Mouse (Mus musculus) yolk sac, embryonic 10.5 days (tissue): ENCODE results near the gene Mrpl45.

Source experiments
- DNase-seq: peaks from one replicate; pipeline ENCODE4 v3.0.0-alpha.2; 2017; ENCODE audit warnings: low spot score

The Mrpl45 gene

GRCm38 (mm10) chr11:97333896-97334295 is 18.4 kb downstream of the Mrpl45 start:
- no peak for DNase-seq

DNA sequence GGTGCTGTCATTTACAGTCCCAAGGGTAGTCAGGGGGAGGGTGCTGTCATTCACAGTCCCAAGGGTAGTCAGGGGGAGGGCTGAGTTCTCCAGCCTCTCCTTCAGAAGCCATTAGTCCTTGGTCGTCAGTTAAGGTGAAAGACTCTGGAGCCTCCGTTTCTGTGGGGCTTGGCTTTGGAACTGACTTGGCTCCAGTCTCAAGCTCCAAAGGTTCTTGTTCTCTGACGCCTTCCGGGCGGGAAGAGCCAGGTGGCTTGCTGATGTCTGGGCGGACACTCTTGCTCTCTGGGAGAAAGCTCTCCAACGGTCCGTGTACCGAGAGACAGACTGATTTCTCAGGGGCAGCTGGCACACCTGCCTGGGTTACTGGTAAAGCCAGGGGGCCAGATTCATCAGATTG is 18.9 kb downstream of the Mrpl45 start:
- DNase-seq: no peak

- no peak for DNase-seq
Measured at GRCm38 (mm10) chr11:97336238-97336637, 20.7 kb downstream of the Mrpl45 start.

DNA sequence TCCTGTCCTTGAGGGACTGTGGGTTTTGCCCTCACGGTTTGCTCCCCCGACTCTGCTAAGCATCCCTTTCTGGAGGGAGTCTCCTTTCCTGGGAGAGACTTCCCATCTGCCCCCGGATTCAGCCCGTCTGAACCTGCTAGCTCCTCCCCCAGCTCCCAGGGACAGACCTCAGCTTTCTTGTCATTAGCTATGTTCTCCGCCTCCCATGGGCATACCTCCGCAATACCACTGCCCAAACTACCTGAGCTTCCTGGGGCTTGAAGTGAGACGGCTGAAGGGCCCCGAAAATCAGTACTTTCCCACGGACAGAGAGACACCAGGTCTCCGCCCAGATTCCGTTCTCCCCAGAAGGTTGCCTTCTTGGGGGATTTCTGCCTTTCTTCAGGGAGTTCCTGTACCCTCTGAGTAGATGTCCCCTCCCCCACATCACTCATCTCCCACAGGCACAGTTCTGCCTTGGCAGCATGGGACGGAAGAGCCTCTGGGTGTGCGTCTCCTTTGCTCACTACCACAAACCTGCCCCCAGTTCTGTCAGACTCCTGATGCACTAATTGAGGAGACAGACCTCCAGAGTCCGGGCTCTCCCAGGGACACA is 21.3 kb downstream of the Mrpl45 start:
- DNase-seq: no peak

DNA sequence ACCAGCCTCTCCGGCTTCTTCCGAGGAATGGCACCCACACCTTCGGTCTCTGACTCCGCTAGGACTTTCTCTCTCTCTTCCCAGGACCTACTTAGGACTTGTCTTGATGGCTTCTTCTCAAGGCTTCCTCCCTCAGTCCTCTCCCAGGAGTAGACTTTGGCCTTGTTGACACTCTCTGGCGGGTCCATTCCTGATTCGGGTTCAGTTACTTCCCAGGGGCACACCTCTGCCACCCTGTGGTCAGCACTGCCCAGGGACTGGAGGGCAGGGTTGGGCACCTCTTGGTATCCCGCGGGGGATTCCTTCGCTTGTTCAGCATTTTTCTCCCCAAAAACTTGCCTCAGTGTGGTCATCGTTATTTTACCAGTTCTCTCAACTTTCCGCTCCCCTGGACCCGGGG is 21.8 kb downstream of the Mrpl45 start:
- DNase-seq: no peak

- DNase-seq: no peak
Measured at GRCm38 (mm10) chr11:97338302-97338976, 22.9 kb downstream of the Mrpl45 start.

DNA sequence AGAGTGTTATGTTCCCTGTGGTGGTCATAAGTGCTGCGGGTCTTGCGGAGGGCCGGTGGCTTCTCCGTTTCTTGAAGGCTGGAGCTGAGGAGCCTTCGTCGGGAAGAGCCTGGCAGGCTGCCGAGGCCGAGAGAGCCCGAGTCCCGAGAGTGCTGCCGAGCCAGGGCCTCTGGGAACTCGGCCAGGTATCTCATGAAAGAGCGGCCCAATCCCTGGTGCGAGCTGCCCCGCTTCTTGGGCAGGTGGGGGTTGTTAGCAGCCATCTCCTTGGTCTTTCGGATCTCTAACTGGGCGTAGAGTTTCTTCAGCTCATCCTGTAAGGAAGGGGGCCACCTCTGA is 23.4 kb downstream of the Mrpl45 start:
- no peak for DNase-seq

DNA sequence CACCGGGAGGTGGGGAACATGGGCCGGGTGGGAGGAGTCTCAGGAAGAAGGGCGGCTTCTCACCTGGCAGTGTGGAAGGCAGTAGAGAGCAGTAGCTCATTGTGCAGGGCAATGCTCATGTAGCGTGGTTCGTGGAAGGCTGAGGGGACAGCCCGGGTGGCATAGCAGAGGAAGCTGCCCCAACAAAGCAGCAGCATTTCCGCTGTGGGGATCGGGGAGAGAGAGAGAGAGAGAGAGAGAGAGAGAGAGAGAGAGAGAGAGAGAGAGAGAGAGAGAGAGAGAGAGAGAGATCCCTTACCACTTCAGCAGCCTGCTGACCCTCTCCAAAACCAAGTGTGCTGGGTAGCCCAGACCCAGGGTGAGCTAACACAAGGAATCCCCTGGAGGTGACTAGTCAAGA is 27.7 kb downstream of the Mrpl45 start:
- no peak for DNase-seq

GRCm38 (mm10) chr11:97343619-97344018 is 28.1 kb downstream of the Mrpl45 start:
- no peak for DNase-seq

DNA sequence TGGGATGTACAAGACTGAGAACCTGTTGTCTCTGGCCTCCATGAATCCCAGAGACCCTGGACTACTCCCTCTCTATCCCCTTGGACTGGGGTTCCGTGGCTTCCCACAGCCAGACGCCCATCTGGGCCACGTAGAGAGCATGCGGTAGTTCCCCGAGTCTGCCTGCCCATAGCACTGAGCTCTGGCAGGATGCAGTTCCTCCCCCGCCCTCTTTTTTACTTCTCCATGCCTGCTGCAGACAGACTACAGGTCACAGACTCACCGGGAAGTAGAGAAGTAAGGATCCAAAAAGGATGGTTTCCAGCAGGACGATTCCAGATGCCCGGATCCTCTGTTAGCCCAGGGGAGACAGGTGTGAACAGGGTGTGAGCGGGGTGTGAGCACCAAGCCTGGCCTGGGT is 29.9 kb downstream of the Mrpl45 start:
- no peak for DNase-seq

DNA sequence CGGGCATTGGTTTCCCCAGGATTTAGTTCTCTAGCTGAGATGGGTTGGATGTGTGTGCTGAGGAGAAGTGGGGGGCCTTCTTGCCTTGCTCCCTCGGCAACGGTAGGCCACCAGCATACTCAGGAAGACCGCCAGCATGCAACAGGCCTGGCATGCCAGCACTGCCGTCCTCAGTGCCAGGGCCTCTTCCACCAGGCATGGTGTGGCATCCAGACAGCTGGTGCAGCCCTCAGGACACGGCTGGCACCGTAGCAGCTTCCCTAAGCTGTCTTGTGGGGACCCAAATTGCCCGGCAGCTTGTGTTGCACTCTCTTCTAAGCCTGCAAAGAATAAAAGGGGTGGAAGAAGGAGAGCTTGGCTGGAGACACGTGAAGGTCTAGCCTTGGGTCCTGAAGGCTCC is 30.9 kb downstream of the Mrpl45 start:
- DNase-seq: no peak

- DNase-seq: no peak
Measured at GRCm38 (mm10) chr11:97347291-97347690, 31.8 kb downstream of the Mrpl45 start.

GRCm38 (mm10) chr11:97350035-97350434 is 34.5 kb downstream of the Mrpl45 start:
- DNase-seq: peak; percentile 22

- no peak for DNase-seq
Measured at GRCm38 (mm10) chr11:97352027-97352684, 36.6 kb downstream of the Mrpl45 start, which contains the start of gene Gpr179. TSS of gene Gpr179 (minus strand) at chr11:97352077.

- DNase-seq: no peak
Measured at GRCm38 (mm10) chr11:97352935-97353597, 37.5 kb downstream of the Mrpl45 start.

DNA sequence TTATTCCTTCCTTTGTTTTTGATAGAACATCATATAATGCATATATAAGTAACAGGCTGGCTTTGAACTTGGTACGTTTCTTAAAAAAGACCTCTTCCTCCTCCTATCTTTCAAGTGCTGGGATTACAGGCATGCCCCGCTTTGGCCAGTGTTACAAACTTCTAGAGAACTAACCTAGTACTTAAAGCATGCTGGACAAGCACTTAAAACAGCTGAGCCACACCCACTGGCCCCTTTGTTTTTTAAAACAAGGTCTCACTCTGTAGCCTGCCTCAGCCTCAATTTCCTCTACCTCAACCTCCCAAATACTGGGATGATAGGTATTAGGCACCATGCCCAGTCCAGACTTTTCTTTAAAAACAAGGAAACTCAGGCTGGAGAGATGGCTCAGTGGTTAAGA is 39.1 kb downstream of the Mrpl45 start:
- DNase-seq: no peak

- DNase-seq: no peak
Measured at GRCm38 (mm10) chr11:97355247-97355646, 39.7 kb downstream of the Mrpl45 start.

- DNase-seq: peak; percentile 26
Measured at GRCm38 (mm10) chr11:97357663-97358062, 42.1 kb downstream of the Mrpl45 start.

- peak; percentile 94 for DNase-seq
Measured at GRCm38 (mm10) chr11:97361948-97362648, 46.6 kb downstream of the Mrpl45 start, which contains the start of gene Socs7. TSS of gene Socs7 (plus strand) at chr11:97362551.

- DNase-seq: no peak
Measured at GRCm38 (mm10) chr11:97362649-97362942, 47.1 kb downstream of the Mrpl45 start.

DNA sequence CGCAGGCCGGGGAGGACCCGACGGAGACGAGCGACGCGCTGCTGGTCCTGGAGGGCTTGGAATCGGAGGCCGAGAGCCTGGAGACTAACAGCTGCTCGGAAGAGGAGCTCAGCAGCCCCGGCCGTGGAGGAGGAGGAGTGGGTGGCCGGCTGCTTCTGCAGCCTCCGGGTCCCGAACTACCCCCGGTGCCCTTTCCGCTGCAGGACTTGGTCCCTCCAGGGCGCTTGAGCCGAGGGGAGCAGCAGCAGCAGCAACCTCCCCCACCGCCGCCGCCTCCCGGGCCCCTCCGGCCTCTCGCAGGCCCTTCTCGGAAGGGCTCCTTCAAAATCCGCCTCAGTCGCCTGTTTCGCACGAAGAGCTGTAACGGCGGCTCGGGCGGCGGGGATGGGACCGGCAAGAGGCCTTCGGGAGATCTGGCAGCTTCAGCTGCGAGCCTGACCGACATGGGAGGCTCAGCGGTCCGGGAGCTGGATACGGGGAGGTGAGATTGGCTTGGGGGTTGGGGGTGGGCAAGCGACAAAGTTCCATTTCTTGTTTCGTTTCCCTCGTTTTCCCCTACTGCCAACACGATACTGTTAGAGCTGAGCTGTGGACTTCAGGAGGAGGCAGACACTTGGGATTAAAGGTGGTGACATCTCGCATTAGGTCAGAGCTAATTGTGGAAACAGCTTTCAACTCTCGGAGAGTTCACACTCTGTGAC is 47.6 kb downstream of the Mrpl45 start:
- DNase-seq: peak; percentile 58

DNA sequence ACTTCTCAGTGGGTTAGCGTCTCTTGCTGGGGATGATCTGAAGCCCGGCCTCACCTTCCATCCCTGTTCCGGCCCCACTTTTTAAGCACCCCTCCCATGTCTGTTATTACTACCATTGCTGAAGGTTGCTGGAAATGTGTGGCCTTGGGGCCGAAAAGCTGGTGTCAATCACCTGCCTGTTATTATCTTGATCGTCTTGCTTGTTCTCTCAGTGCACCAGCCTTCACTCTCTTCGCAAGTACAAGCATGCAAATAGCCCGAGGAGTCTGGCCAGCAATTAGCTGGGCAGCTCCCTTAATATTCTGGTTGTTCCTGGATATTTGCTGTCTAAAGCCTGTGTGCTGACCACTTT is 48.1 kb downstream of the Mrpl45 start:
- no peak for DNase-seq
